Mouse (Mus musculus) myocyte (in vitro differentiated cells): ENCODE measurements around the gene Bex3. TPM values are rescaled to one million over a fixed set of nuclear protein-coding genes. Genes with fewer than 3 reads are reported as not detected.
"Not testable (repeated sequence)": the region's sequence is repeated elsewhere in the genome, so short reads cannot be mapped to it uniquely, and the experiment has no call there.

ENCODE experiments used
- H3K27me3 ChIP-seq: one replicate; pipeline ENCODE4 v1.6.1; 2011; ENCODE audit not compliant: control insufficient read depth, insufficient read depth, insufficient read length
- H3K36me3 ChIP-seq: one replicate; pipeline ENCODE4 v1.6.1; 2011; ENCODE audit not compliant: control insufficient read depth, insufficient read depth
- H3K4me2 ChIP-seq: one replicate; pipeline ENCODE4 v1.6.1; 2011; ENCODE audit warnings: low read depth, control low read depth
- H3K4me3 ChIP-seq: one replicate; pipeline ENCODE4 v1.5.1; 2011; ENCODE audit warnings: mild to moderate bottlenecking, control low read depth, moderate library complexity
- H3K79me2 ChIP-seq: one replicate; pipeline ENCODE4 v1.6.1; 2011; ENCODE audit not compliant: control insufficient read depth, insufficient read depth
- H3ac ChIP-seq: one replicate; pipeline ENCODE4 v1.6.1; 2011; ENCODE audit not compliant: control insufficient read depth, insufficient read length
- CEBPB ChIP-seq: IDR thresholded peaks from 2 replicates; pipeline ENCODE4 v1.6.1; 2011; ENCODE audit warnings: mild to moderate bottlenecking, moderate library complexity; ENCODE audit not compliant: poor library complexity, insufficient read depth, severe bottlenecking
- E2F4 ChIP-seq: IDR thresholded peaks from one replicate; pipeline ENCODE4 v1.6.1; 2011; ENCODE audit warnings: mild to moderate bottlenecking, control low read depth, moderate library complexity; ENCODE audit not compliant: insufficient read depth
- MAX ChIP-seq: IDR thresholded peaks from one replicate; pipeline ENCODE4 v1.6.1; 2011; ENCODE audit warnings: low read depth, mild to moderate bottlenecking, control low read depth
- MYOD1 ChIP-seq, 3 experiments: IDR thresholded peaks; one replicate each; pipeline ENCODE4 v1.6.1; 2011; ENCODE audit warnings: control low read depth in 2 of 3, low read depth in 2 of 3, mild to moderate bottlenecking in 2 of 3, moderate library complexity in 1 of 3; ENCODE audit not compliant: insufficient read length in 2 of 3, control insufficient read depth in 1 of 3
- MYOG ChIP-seq, 3 experiments: IDR thresholded peaks; one replicate each; pipeline ENCODE4 v1.6.1; 2011; ENCODE audit warnings: control low read depth in 2 of 3, low read depth in 2 of 3, mild to moderate bottlenecking in 2 of 3; ENCODE audit not compliant: insufficient read length in 2 of 3, control insufficient read depth in 1 of 3, insufficient read depth in 1 of 3
- POLR2A ChIP-seq: IDR thresholded peaks from one replicate; pipeline ENCODE4 v1.6.1; 2011; ENCODE audit warnings: low read depth, mild to moderate bottlenecking, control low read depth, moderate library complexity; ENCODE audit not compliant: insufficient read length
- POLR2AphosphoS2 ChIP-seq: IDR thresholded peaks from one replicate; pipeline ENCODE4 v1.6.1; 2011; ENCODE audit warnings: low read depth, control low read depth; ENCODE audit not compliant: insufficient read length
- REST ChIP-seq: IDR thresholded peaks from one replicate; pipeline ENCODE4 v1.6.1; 2011; ENCODE audit warnings: mild to moderate bottlenecking, control low read depth, moderate library complexity; ENCODE audit not compliant: insufficient read depth, insufficient read length
- SRF ChIP-seq: IDR thresholded peaks from one replicate; pipeline ENCODE4 v1.6.1; 2011; ENCODE audit warnings: low read depth; ENCODE audit not compliant: control insufficient read depth, insufficient read length
- TCF12 ChIP-seq: IDR thresholded peaks from one replicate; pipeline ENCODE4 v1.6.1; 2011; ENCODE audit warnings: mild to moderate bottlenecking, control low read depth; ENCODE audit not compliant: poor library complexity, insufficient read depth, severe bottlenecking
- TCF3 ChIP-seq: IDR thresholded peaks from one replicate; pipeline ENCODE4 v1.6.1; 2011; ENCODE audit warnings: low read depth, control low read depth; ENCODE audit not compliant: insufficient read length
- USF1 ChIP-seq: IDR thresholded peaks from one replicate; pipeline ENCODE4 v1.6.1; 2011; ENCODE audit warnings: low read depth, mild to moderate bottlenecking, control low read depth, moderate library complexity
- polyA plus RNA-seq: library from polyadenylated mRNA; unstranded; fragments of >200 nt; fragmentation: generic; extraction: Trizol; gene quantifications from one replicate; pipeline ENCODE4 v1.2.1, GENCODE M21; 2012; ENCODE audit warnings: missing spikeins

Bex3 gene
- polyA plus RNA-seq, result 197 TPM

DNA sequence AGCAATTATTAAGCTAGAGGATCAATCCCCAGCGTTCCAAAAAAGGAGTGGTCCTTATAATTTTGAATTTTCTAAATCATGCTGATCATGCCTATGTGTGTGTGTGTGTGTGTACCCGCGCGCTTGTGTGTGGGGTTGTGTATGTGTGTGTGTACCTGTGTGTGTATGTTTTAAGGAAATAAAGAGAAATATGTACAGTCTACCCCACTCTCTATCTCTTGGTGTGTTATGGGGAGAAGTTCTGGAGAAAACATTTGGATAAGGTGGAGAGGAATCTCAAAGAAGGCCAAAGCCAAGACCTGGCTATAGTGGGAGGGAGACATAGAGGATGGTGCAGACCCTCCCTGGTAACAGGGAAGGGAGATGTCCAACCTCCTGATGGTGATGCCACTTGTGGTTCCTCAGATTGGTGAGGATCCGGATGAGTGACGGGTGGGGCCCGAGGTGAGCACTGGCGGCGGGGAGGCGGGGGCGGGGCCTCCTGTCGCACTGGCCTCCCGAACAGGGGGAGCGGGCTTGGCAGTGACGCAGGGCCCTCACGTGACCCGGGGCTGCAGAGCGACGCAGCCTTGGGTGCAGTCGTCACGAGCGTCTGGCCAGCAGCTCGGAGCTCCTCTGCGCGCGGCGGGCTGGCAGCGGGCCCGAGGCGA lies at the start of gene Bex3:
TSS of gene Bex3 (plus strand) at position 511 of the 650 bp plus-strand sequence.
- not testable (repeated sequence) for H3K36me3 ChIP-seq, H3K79me2 ChIP-seq, H3ac ChIP-seq, H3K27me3 ChIP-seq
- Histone ChIP-seq H3K4me3 (peak within 1 kb of the TSS; percentile 11), H3K4me2 (peak within 1 kb of the TSS; percentile 34)

DNA sequence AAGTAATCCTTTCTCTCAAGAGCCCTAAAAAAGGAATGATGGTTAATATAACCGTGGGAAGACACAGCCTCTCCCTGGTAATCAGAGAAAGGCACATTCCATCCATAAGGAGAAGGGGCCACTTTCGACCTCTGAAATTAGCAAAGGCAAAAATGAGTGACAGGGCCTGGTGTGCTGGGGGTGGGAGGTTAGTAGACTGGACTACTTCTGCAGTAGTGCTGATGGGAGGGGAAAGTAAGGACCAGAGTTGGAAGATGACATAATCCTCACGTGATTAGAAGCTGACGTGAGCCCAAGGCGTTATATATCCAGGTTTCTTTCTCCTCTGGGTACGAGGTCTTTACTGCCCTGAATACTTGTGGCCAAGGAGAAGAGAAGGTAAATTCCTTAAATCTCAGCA lies 46.3 kb upstream of the Bex3 start:
- Histone ChIP-seq H3K79me2 (no peaks in the 10 kb centered on the region), H3K4me3 (no peak overlapping the region), H3K36me3 (no peaks in the 10 kb centered on the region), H3K27me3 (no peaks in the 10 kb centered on the region), H3K4me2 (no peak overlapping the region), H3ac (no peak overlapping the region)
- TF ChIP-seq MYOD1 (IDR thresholded peaks at IDR 0.05; ENCODE audit: control insufficient read depth in 1 of 3, insufficient read length in 2 of 3, low read depth in 2 of 3) (peak; percentile 62 to 86 (median 67)), MYOG (IDR thresholded peaks at IDR 0.05; ENCODE audit: control insufficient read depth in 1 of 3, insufficient read depth in 1 of 3, insufficient read length in 2 of 3, low read depth in 2 of 3) (no peak), USF1 (peak; percentile 53)

DNA sequence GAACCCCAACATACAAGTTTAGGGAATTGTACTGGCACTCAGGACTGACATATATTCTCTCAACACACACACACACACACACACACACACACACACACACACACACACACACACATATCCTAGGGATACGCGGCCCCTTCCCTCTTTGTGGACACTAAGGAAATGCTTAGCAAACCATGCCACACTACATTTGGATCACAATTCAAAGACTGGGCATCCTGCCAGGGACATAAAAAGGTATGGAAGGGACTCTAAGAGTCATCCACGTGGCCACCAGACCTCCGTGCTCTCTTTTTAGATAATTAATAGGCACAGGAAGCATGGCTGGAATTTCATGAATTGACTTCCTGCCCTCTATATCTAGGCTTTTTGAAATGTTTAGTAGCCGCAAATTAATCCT lies 42.3 kb upstream of the Bex3 start:
- H3K4me2 ChIP-seq, result no peak overlapping the region

DNA sequence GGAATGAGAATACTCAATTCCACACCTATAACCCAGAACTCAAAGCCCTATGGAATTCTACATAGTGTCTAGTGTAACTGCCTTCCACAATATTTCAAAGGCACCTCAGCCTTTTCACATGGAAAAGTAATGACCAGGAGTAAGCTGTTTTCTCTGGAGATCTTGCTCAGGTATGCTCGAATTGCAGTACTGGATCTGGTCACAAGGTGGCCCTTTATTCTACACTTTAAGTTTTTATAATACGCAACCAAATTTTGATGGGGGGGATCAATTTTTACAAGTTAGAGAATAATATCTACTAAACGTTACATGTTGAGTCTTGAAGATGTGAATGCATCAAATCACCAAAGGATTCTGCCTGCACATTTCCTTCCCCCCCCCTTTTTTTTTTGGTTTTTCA lies 31.9 kb upstream of the Bex3 start:
- TF ChIP-seq MYOG (IDR thresholded peaks at IDR 0.05; ENCODE audit: control insufficient read depth in 1 of 3, insufficient read depth in 1 of 3, insufficient read length in 2 of 3, low read depth in 2 of 3), result no peak
- TF ChIP-seq USF1, result no peak
- TF ChIP-seq SRF, result no peak
- no peak for TF ChIP-seq E2F4
- no peak for TF ChIP-seq POLR2AphosphoS2
- no peak for TF ChIP-seq MYOD1 (IDR thresholded peaks at IDR 0.05; ENCODE audit: control insufficient read depth in 1 of 3, insufficient read length in 2 of 3, low read depth in 2 of 3)
- TF ChIP-seq CEBPB, result no peak
- no peak for TF ChIP-seq MAX
- no peak for TF ChIP-seq POLR2A
- TF ChIP-seq REST, result no peak
- TF ChIP-seq TCF3, result no peak
- TF ChIP-seq TCF12, result no peak
- Histone ChIP-seq H3K27me3 (no peaks in the 10 kb centered on the region), H3K4me3 (no peak overlapping the region), H3K36me3 (no peaks in the 10 kb centered on the region), H3K4me2 (no peak overlapping the region), H3ac (no peak overlapping the region), H3K79me2 (no peaks in the 10 kb centered on the region)

More for the DNA sequence above, 42.3 kb upstream of the Bex3 start:
- Histone ChIP-seq H3K36me3 (no peaks in the 10 kb centered on the region), H3K4me3 (no peak overlapping the region), H3K79me2 (no peaks in the 10 kb centered on the region), H3ac (no peak overlapping the region), H3K27me3 (no peaks in the 10 kb centered on the region)
- no peak for TF ChIP-seq POLR2A
- TF ChIP-seq USF1, result no peak

DNA sequence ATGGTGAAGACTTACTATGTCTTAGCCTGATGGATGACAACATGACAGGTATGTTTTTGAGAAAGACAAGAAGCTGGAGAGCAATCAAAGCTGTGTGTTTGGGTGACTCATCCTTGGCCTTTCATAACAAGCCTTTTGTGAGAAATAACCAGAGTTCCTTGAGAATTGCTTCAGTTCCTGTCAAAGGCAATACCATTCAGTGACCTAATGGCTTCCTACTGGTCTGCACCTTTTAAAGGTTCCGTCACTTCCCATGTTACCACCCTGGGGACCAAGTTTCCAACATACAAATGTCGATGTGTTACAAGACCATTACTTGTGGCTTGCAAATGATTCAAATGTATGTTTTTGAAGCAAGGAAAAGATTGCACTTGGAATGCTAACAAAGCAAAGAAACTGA lies 26.9 kb upstream of the Bex3 start:
- Histone ChIP-seq H3K79me2 (peaks cover 7% of the 10 kb centered on the region), H3K36me3 (peaks cover 5% of the 10 kb centered on the region), H3ac (no peak overlapping the region), H3K27me3 (no peaks in the 10 kb centered on the region), H3K4me3 (no peak overlapping the region), H3K4me2 (no peak overlapping the region)
- no peak for TF ChIP-seq TCF12
- no peak for TF ChIP-seq MYOD1 (IDR thresholded peaks at IDR 0.05; ENCODE audit: control insufficient read depth in 1 of 3, insufficient read length in 2 of 3, low read depth in 2 of 3)
- no peak for TF ChIP-seq E2F4
- TF ChIP-seq MYOG (IDR thresholded peaks at IDR 0.05; ENCODE audit: control insufficient read depth in 1 of 3, insufficient read depth in 1 of 3, insufficient read length in 2 of 3, low read depth in 2 of 3), result no peak
- no peak for TF ChIP-seq REST

DNA sequence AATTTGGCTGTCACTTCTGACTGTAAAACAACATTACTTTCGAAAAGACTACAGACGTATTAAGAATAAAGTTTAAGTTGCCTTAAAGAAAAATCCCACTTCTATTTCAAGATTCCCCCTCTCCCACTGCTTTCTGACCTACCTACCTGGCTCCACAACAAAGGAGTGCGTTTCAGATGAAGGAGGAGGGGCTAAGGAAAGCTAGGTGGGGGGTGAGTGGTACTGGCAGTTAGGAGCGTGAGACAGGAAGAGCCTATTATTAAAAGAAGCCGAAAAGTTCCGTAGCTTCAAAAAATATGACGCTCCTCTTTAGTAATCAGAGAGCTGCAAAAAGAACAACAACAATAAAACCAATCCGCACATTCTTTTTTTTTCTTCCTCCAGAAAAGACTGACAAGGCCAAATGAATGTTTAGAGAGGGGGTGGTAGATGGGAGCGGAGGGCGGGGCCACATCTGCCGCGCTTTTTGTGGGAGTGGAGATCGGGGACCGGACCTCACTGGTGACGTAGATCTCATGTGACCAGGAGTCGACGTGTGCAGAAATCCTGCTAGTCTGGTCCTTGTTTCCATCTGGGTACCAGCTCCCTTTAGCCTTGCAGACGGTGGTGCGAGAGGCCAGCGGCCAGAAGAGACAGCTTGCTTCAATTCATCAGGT lies 25.4 kb upstream of the Bex3 start, which contains the start of gene Tceal9:
TSS of gene Tceal9 (plus strand) at position 506 of the 656 bp plus-strand sequence.
- peak within 1 kb of the TSS; percentile 74 for H3K4me3 ChIP-seq
- TF ChIP-seq MAX (no peak), CEBPB (no peak), TCF3 (no peak), E2F4 (no peak), REST (no peak), POLR2A (peak; percentile 75), MYOD1 (IDR thresholded peaks at IDR 0.05; ENCODE audit: control insufficient read depth in 1 of 3, insufficient read length in 2 of 3, low read depth in 2 of 3) (peak in 2 of 3 experiments; percentile 9 to 23), TCF12 (no peak), SRF (no peak), MYOG (IDR thresholded peaks at IDR 0.05; ENCODE audit: control insufficient read depth in 1 of 3, insufficient read depth in 1 of 3, insufficient read length in 2 of 3, low read depth in 2 of 3) (no peak), USF1 (peak; percentile 73), POLR2AphosphoS2 (peak; percentile 79)
- peak within 1 kb of the TSS; percentile 74 for H3K4me2 ChIP-seq
- no peaks in the 10 kb centered on the region for H3K27me3 ChIP-seq
- peaks cover 7% of the 10 kb centered on the region for H3K79me2 ChIP-seq
- peaks cover 5% of the 10 kb centered on the region for H3K36me3 ChIP-seq
- H3ac ChIP-seq, result no peak within 1 kb of the TSS
